Comparison of ENCODE assay signal across 24 mouse cellular contexts in the genomic region with DNA sequence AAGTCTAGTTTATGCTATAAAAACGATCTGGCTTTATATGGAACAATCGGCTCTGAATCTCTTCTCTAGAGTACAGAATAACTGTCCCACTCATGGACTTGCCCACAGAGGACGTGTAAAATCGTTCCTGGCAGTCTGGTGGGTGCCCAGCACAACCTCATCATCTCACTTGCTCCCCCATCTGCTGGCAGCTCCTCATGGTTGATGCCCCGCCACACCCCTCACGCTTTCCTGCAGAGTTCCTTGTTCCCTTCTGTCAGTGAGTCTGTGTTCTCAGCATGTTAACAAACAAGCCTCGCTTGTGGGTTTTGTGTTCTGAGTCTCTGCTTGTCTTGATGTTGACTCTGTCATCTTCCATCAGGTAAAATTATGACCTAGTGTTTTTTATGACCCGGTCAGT.
"Had no signal": no experiment of that assay in that cellular context is flagged by ENCODE, and none has a peak within 500 bp of the region (broad histone marks: within the 10 kb centered on the region; RNA-seq: fewer than 3 reads in every experiment).

No protein-coding gene starts in this region.

- H3K27ac ChIP-seq: embryonic facial prominence, embryonic 10.5 days; embryonic facial prominence, embryonic 12.5 days; embryonic facial prominence, embryonic 13.5 days; embryonic facial prominence, embryonic 15.5 days; forebrain, embryonic 10.5 days; forebrain, embryonic 12.5 days; forebrain, embryonic 13.5 days; forebrain, embryonic 15.5 days; gastrocnemius, adult 2 months; heart, adult 2 months had no signal

- DNase-seq: cerebellum, adult 18-20 months; cerebellum, adult 2 months; cerebellum, adult 9-10 months; cerebellum, adult 9-11 months; cerebellum, postnatal 25 days; cerebellum, postnatal 36 days; embryo, embryonic 11 days; gastrocnemius, adult 2 months; gastrocnemius, postnatal 10 days; gastrocnemius, postnatal 14 days; gastrocnemius, postnatal 25 days; gastrocnemius, postnatal 36 days; heart, adult 11 months; heart, adult 18-20 months; heart, adult 2 months had no signal

- H3K4me3 ChIP-seq: embryonic facial prominence, embryonic 10.5 days; embryonic facial prominence, embryonic 12.5 days; embryonic facial prominence, embryonic 13.5 days; embryonic facial prominence, embryonic 15.5 days; erythroblast, embryonic 14.5 days; forebrain, embryonic 10.5 days; forebrain, embryonic 12.5 days; forebrain, embryonic 13.5 days; forebrain, embryonic 15.5 days; gastrocnemius, adult 2 months; heart, adult 2 months had no signal
